Mouse (Mus musculus): Measurements from ENCODE around the gene 1700003H04Rik. TPM values are rescaled to one million over a fixed set of nuclear protein-coding genes. Genes with fewer than 3 reads are reported as not detected.

Gene 1700003H04Rik
- not detected for polyA plus RNA-seq (2012; fragmentation: generic; extraction: Trizol)

GRCm38 (mm10) chr3:124581001-124581400 is at the start of gene 1700003H04Rik:
Gene 1700003H04Rik, minus strand, starts transcription at chr3:124581101.
- no peaks in the 10 kb centered on the region for H3K27me3 ChIP-seq (ENCODE audit: control insufficient read depth, insufficient read depth, insufficient read length)
- TF ChIP-seq POLR2AphosphoS2 (IDR thresholded peaks at IDR 0.05; ENCODE audit: insufficient read length, low read depth): no peak
- no peak for TF ChIP-seq REST (IDR thresholded peaks at IDR 0.05; ENCODE audit: insufficient read depth, insufficient read length)
- TF ChIP-seq MYOG (IDR thresholded peaks at IDR 0.05; ENCODE audit: control insufficient read depth in 1 of 3, insufficient read depth in 1 of 3, insufficient read length in 2 of 3, low read depth in 2 of 3): no peak
- H3K4me2 ChIP-seq (ENCODE audit: low read depth): no peak within 1 kb of the TSS
- H3K4me3 ChIP-seq: no peak within 1 kb of the TSS
- no peaks in the 10 kb centered on the region for H3K36me3 ChIP-seq (ENCODE audit: control insufficient read depth, insufficient read depth)
- H3ac ChIP-seq (ENCODE audit: control insufficient read depth, insufficient read length): no peak within 1 kb of the TSS
- no peaks in the 10 kb centered on the region for H3K79me2 ChIP-seq (ENCODE audit: control insufficient read depth, insufficient read depth)

- TF ChIP-seq SRF (IDR thresholded peaks at IDR 0.05; ENCODE audit: control insufficient read depth, insufficient read length, low read depth) (no peak), POLR2A (IDR thresholded peaks at IDR 0.05; ENCODE audit: insufficient read length, low read depth) (no peak), REST (IDR thresholded peaks at IDR 0.05; ENCODE audit: insufficient read depth, insufficient read length) (no peak), MYOG (IDR thresholded peaks at IDR 0.05; ENCODE audit: control insufficient read depth in 1 of 3, insufficient read depth in 1 of 3, insufficient read length in 2 of 3, low read depth in 2 of 3) (no peak), POLR2AphosphoS2 (IDR thresholded peaks at IDR 0.05; ENCODE audit: insufficient read length, low read depth) (no peak), TCF3 (IDR thresholded peaks at IDR 0.05; ENCODE audit: insufficient read length, low read depth) (no peak), E2F4 (IDR thresholded peaks at IDR 0.05; ENCODE audit: insufficient read depth) (no peak), MAX (IDR thresholded peaks at IDR 0.05; ENCODE audit: low read depth) (no peak), CEBPB (IDR thresholded peaks at IDR 0.05; ENCODE audit: insufficient read depth, poor library complexity, severe bottlenecking) (no peak), USF1 (IDR thresholded peaks at IDR 0.05; ENCODE audit: low read depth) (no peak), MYOD1 (IDR thresholded peaks at IDR 0.05; ENCODE audit: control insufficient read depth in 1 of 3, insufficient read length in 2 of 3, low read depth in 2 of 3) (no peak)
- Histone ChIP-seq H3K36me3 (ENCODE audit: control insufficient read depth, insufficient read depth) (no peaks in the 10 kb centered on the region), H3K27me3 (ENCODE audit: control insufficient read depth, insufficient read depth, insufficient read length) (no peaks in the 10 kb centered on the region), H3K79me2 (ENCODE audit: control insufficient read depth, insufficient read depth) (no peaks in the 10 kb centered on the region), H3ac (ENCODE audit: control insufficient read depth, insufficient read length) (no peak overlapping the region), H3K4me2 (ENCODE audit: low read depth) (no peak overlapping the region), H3K4me3 (no peak overlapping the region)
Observed at GRCm38 (mm10) chr3:124623031-124623430, 42.1 kb upstream of the 1700003H04Rik start.

- TF ChIP-seq REST (IDR thresholded peaks at IDR 0.05; ENCODE audit: insufficient read depth, insufficient read length) (no peak), POLR2A (IDR thresholded peaks at IDR 0.05; ENCODE audit: insufficient read length, low read depth) (no peak), MAX (IDR thresholded peaks at IDR 0.05; ENCODE audit: low read depth) (no peak), SRF (IDR thresholded peaks at IDR 0.05; ENCODE audit: control insufficient read depth, insufficient read length, low read depth) (no peak), USF1 (IDR thresholded peaks at IDR 0.05; ENCODE audit: low read depth) (no peak), E2F4 (IDR thresholded peaks at IDR 0.05; ENCODE audit: insufficient read depth) (no peak), TCF12 (IDR thresholded peaks at IDR 0.05; ENCODE audit: insufficient read depth, poor library complexity, severe bottlenecking) (no peak), POLR2AphosphoS2 (IDR thresholded peaks at IDR 0.05; ENCODE audit: insufficient read length, low read depth) (no peak), TCF3 (IDR thresholded peaks at IDR 0.05; ENCODE audit: insufficient read length, low read depth) (no peak), MYOD1 (IDR thresholded peaks at IDR 0.05; ENCODE audit: control insufficient read depth in 1 of 3, insufficient read length in 2 of 3, low read depth in 2 of 3) (no peak), MYOG (IDR thresholded peaks at IDR 0.05; ENCODE audit: control insufficient read depth in 1 of 3, insufficient read depth in 1 of 3, insufficient read length in 2 of 3, low read depth in 2 of 3) (no peak), CEBPB (IDR thresholded peaks at IDR 0.05; ENCODE audit: insufficient read depth, poor library complexity, severe bottlenecking) (no peak)
- H3K27me3 ChIP-seq (ENCODE audit: control insufficient read depth, insufficient read depth, insufficient read length): no peaks in the 10 kb centered on the region
- H3K79me2 ChIP-seq (ENCODE audit: control insufficient read depth, insufficient read depth): no peaks in the 10 kb centered on the region
- H3K4me3 ChIP-seq: no peak overlapping the region
- no peak overlapping the region for H3ac ChIP-seq (ENCODE audit: control insufficient read depth, insufficient read length)
- peak overlapping the region; percentile 25 for H3K4me2 ChIP-seq (ENCODE audit: low read depth)
- no peaks in the 10 kb centered on the region for H3K36me3 ChIP-seq (ENCODE audit: control insufficient read depth, insufficient read depth)
Observed at GRCm38 (mm10) chr3:124613287-124613686, 32.4 kb upstream of the 1700003H04Rik start.

- H3K79me2 ChIP-seq (ENCODE audit: control insufficient read depth, insufficient read depth): no peaks in the 10 kb centered on the region
- no peak overlapping the region for H3K4me3 ChIP-seq
Observed at GRCm38 (mm10) chr3:124609956-124610355, 29.1 kb upstream of the 1700003H04Rik start.

More at GRCm38 (mm10) chr3:124609956-124610355, 29.1 kb upstream of the 1700003H04Rik start:
- Histone ChIP-seq H3K36me3 (ENCODE audit: control insufficient read depth, insufficient read depth) (no peaks in the 10 kb centered on the region), H3K4me2 (ENCODE audit: low read depth) (no peak overlapping the region), H3ac (ENCODE audit: control insufficient read depth, insufficient read length) (no peak overlapping the region), H3K27me3 (ENCODE audit: control insufficient read depth, insufficient read depth, insufficient read length) (no peaks in the 10 kb centered on the region)
- TF ChIP-seq USF1 (IDR thresholded peaks at IDR 0.05; ENCODE audit: low read depth) (no peak), POLR2AphosphoS2 (IDR thresholded peaks at IDR 0.05; ENCODE audit: insufficient read length, low read depth) (no peak), MAX (IDR thresholded peaks at IDR 0.05; ENCODE audit: low read depth) (no peak), MYOG (IDR thresholded peaks at IDR 0.05; ENCODE audit: control insufficient read depth in 1 of 3, insufficient read depth in 1 of 3, insufficient read length in 2 of 3, low read depth in 2 of 3) (no peak), CEBPB (IDR thresholded peaks at IDR 0.05; ENCODE audit: insufficient read depth, poor library complexity, severe bottlenecking) (no peak), TCF3 (IDR thresholded peaks at IDR 0.05; ENCODE audit: insufficient read length, low read depth) (no peak), SRF (IDR thresholded peaks at IDR 0.05; ENCODE audit: control insufficient read depth, insufficient read length, low read depth) (no peak), POLR2A (IDR thresholded peaks at IDR 0.05; ENCODE audit: insufficient read length, low read depth) (no peak), REST (IDR thresholded peaks at IDR 0.05; ENCODE audit: insufficient read depth, insufficient read length) (no peak), MYOD1 (IDR thresholded peaks at IDR 0.05; ENCODE audit: control insufficient read depth in 1 of 3, insufficient read length in 2 of 3, low read depth in 2 of 3) (no peak), E2F4 (IDR thresholded peaks at IDR 0.05; ENCODE audit: insufficient read depth) (no peak), TCF12 (IDR thresholded peaks at IDR 0.05; ENCODE audit: insufficient read depth, poor library complexity, severe bottlenecking) (no peak)

Measured in myocyte (in vitro differentiated cells).